Mouse (Mus musculus) CH12.LX (cell line): ENCODE measurements around the gene Lrrc28. TPM values are rescaled to one million over a fixed set of nuclear protein-coding genes. Genes with fewer than 3 reads are reported as not detected.

Source experiments
- DNase-seq: peaks from one replicate; pipeline ENCODE4 v3.0.0-alpha.2; 2013; ENCODE audit errors: extremely low read depth
- H3K27ac ChIP-seq: 2 replicates; pipeline ENCODE4 v1.5.1; 2012; ENCODE audit warnings: low read depth, mild to moderate bottlenecking, control low read depth, moderate library complexity; ENCODE audit not compliant: insufficient read depth
- H3K27me3 ChIP-seq: replicated peaks from 2 replicates; pipeline ENCODE3; 2012; ENCODE audit warnings: inconsistent platforms
- H3K36me3 ChIP-seq, 2 experiments: replicated peaks in 1 of 2; 2 replicates each; pipeline versions ENCODE3 to v1.6.1; 2012; ENCODE audit warnings: inconsistent platforms in 1 of 2, low read length in 1 of 2, mild to moderate bottlenecking in 1 of 2, mixed read lengths in 1 of 2, moderate library complexity in 1 of 2; ENCODE audit not compliant: control insufficient read depth in 1 of 2, insufficient read depth in 1 of 2
- H3K4me1 ChIP-seq, 2 experiments: 2 replicates each; pipeline ENCODE4 v1.6.1; 2012; ENCODE audit warnings: inconsistent platforms in 1 of 2, moderate library complexity in 1 of 2; ENCODE audit not compliant: insufficient read depth in 2 of 2, control insufficient read depth in 1 of 2
- H3K4me2 ChIP-seq: 2 replicates; pipeline ENCODE4 v1.6.1; 2012; ENCODE audit warnings: low read depth, mild to moderate bottlenecking, control low read depth; ENCODE audit not compliant: poor library complexity, insufficient read depth, severe bottlenecking
- H3K4me3 ChIP-seq, 3 experiments: fragments of 150-350 bp in 1 of 3; sonication (generic) in 1 of 3; replicated peaks in 1 of 3; 2 replicates each; pipeline versions ENCODE3 to v1.5.1; 2011 to 2012; ENCODE audit warnings: low read depth in 2 of 3, low read length in 2 of 3, mild to moderate bottlenecking in 2 of 3, moderate library complexity in 2 of 3, control low read depth in 1 of 3, improper control_type of control experiment in 1 of 3, inconsistent platforms in 1 of 3, mixed read lengths in 1 of 3; ENCODE audit not compliant: poor library complexity in 1 of 3
- H3K79me2 ChIP-seq: replicated peaks from 2 replicates; pipeline ENCODE4 v1.6.1; 2012; ENCODE audit warnings: mild to moderate bottlenecking, moderate library complexity; ENCODE audit not compliant: control insufficient read depth, poor library complexity, insufficient read depth, severe bottlenecking; ENCODE audit errors: extremely low read depth
- H3K9ac ChIP-seq: 2 replicates; pipeline ENCODE4 v1.6.1; 2012; ENCODE audit warnings: low read depth, mild to moderate bottlenecking, control low read depth, moderate library complexity; ENCODE audit not compliant: insufficient read depth
- H3K9me3 ChIP-seq: replicated peaks from 2 replicates; pipeline ENCODE3; 2012; ENCODE audit warnings: low read length, inconsistent platforms, mixed read lengths
- BHLHE40 ChIP-seq: IDR thresholded peaks from 2 replicates; pipeline ENCODE4 v1.6.1; 2011; ENCODE audit warnings: mild to moderate bottlenecking, low read depth, low read length, improper control_type of control experiment
- CHD1 ChIP-seq: IDR thresholded peaks from 2 replicates; pipeline ENCODE4 v1.6.1; 2012; ENCODE audit warnings: low read depth, low read length, improper control_type of control experiment, inconsistent platforms
- E2F4 ChIP-seq: IDR thresholded peaks from 2 replicates; pipeline ENCODE4 v1.6.1; 2011; ENCODE audit warnings: low read depth, low read length, improper control_type of control experiment; ENCODE audit not compliant: insufficient replicate concordance
- ELF1 ChIP-seq: IDR thresholded peaks from 2 replicates; pipeline ENCODE4 v1.6.1; 2014; ENCODE audit warnings: low read depth, mild to moderate bottlenecking, inconsistent platforms, low read length, improper control_type of control experiment
- EP300 ChIP-seq: IDR thresholded peaks from 2 replicates; pipeline ENCODE4 v1.6.1; 2011; ENCODE audit warnings: low read length, improper control_type of control experiment
- ETS1 ChIP-seq: conservative IDR thresholded peaks from 2 replicates; pipeline ENCODE4 v1.6.1; 2012; ENCODE audit warnings: low read depth, mild to moderate bottlenecking, inconsistent platforms, low read length, improper control_type of control experiment, moderate library complexity
- GABPA ChIP-seq: IDR thresholded peaks from 2 replicates; pipeline ENCODE4 v1.6.1; 2012; ENCODE audit warnings: low read depth, low read length, improper control_type of control experiment, inconsistent platforms; ENCODE audit not compliant: insufficient replicate concordance
- HCFC1 ChIP-seq: IDR thresholded peaks from 2 replicates; pipeline ENCODE4 v1.6.1; 2012; ENCODE audit warnings: low read depth, mild to moderate bottlenecking, inconsistent platforms, low read length, improper control_type of control experiment
- IRF4 ChIP-seq: IDR thresholded peaks from 2 replicates; pipeline ENCODE4 v1.6.1; 2014; ENCODE audit warnings: low read depth, mild to moderate bottlenecking, inconsistent platforms, low read length, improper control_type of control experiment
- JUN ChIP-seq: IDR thresholded peaks from 2 replicates; pipeline ENCODE4 v1.6.1; 2011; ENCODE audit warnings: low read depth, mild to moderate bottlenecking, low read length, improper control_type of control experiment, moderate library complexity; ENCODE audit not compliant: insufficient read depth
- KAT2A ChIP-seq: IDR thresholded peaks from 2 replicates; pipeline ENCODE4 v1.6.1; 2012; ENCODE audit warnings: low read length, improper control_type of control experiment, inconsistent platforms; ENCODE audit not compliant: insufficient replicate concordance
- MAFK ChIP-seq: IDR thresholded peaks from 2 replicates; pipeline ENCODE4 v1.6.1; 2011; ENCODE audit warnings: low read length, improper control_type of control experiment; ENCODE audit not compliant: insufficient replicate concordance
- MEF2A ChIP-seq: IDR thresholded peaks from 2 replicates; pipeline ENCODE4 v1.6.1; 2014; ENCODE audit warnings: low read depth, mild to moderate bottlenecking, inconsistent platforms, low read length, improper control_type of control experiment, borderline replicate concordance
- MXI1 ChIP-seq: IDR thresholded peaks from 2 replicates; pipeline ENCODE4 v1.6.1; 2011; ENCODE audit warnings: mild to moderate bottlenecking, low read depth, low read length, improper control_type of control experiment
- MYC ChIP-seq: IDR thresholded peaks from 2 replicates; pipeline ENCODE4 v1.6.1; 2011; ENCODE audit warnings: low read depth, mild to moderate bottlenecking, improper control_type of control experiment, low read length
- NELFE ChIP-seq: IDR thresholded peaks from 2 replicates; pipeline ENCODE4 v1.6.1; 2011; ENCODE audit warnings: low read depth, low read length, improper control_type of control experiment
- PAX5 ChIP-seq: IDR thresholded peaks from 2 replicates; pipeline ENCODE4 v1.6.1; 2012; ENCODE audit warnings: low read length, inconsistent platforms, mixed read lengths
- POLR2A ChIP-seq: IDR thresholded peaks from 2 replicates; pipeline ENCODE4 v1.6.1; 2011; ENCODE audit warnings: low read depth, mild to moderate bottlenecking, improper control_type of control experiment, low read length
- POLR2AphosphoS2 ChIP-seq: IDR thresholded peaks from 2 replicates; pipeline ENCODE4 v1.6.1; 2011; ENCODE audit warnings: low read depth, low read length, improper control_type of control experiment
- SIN3A ChIP-seq: IDR thresholded peaks from 2 replicates; pipeline ENCODE4 v1.6.1; 2012; ENCODE audit warnings: low read length, improper control_type of control experiment, inconsistent platforms
- TBP ChIP-seq: conservative IDR thresholded peaks from 2 replicates; pipeline ENCODE4 v1.6.1; 2011; ENCODE audit warnings: low read depth, low read length, improper control_type of control experiment
- TCF12 ChIP-seq: IDR thresholded peaks from 2 replicates; pipeline ENCODE4 v1.6.1; 2014; ENCODE audit warnings: low read depth, mild to moderate bottlenecking, inconsistent platforms, low read length, improper control_type of control experiment
- USF2 ChIP-seq: conservative IDR thresholded peaks from 2 replicates; pipeline ENCODE4 v1.6.1; 2011; ENCODE audit warnings: low read depth, low read length, improper control_type of control experiment
- ZC3H11A ChIP-seq: IDR thresholded peaks from 2 replicates; pipeline ENCODE4 v1.6.1; 2012; ENCODE audit warnings: low read depth, mild to moderate bottlenecking, inconsistent platforms, low read length, improper control_type of control experiment
- ZMIZ1 ChIP-seq: IDR thresholded peaks from 2 replicates; pipeline ENCODE4 v1.6.1; 2012; ENCODE audit warnings: low read depth, mild to moderate bottlenecking, inconsistent platforms, low read length, improper control_type of control experiment
- ZNF384 ChIP-seq: IDR thresholded peaks from 2 replicates; pipeline ENCODE4 v1.6.1; 2012; ENCODE audit warnings: low read depth, low read length, improper control_type of control experiment, inconsistent platforms
- dilution Hi-C: fragments of 300-500 bp; cut with MboI; formaldehyde crosslinking; loops from 2 replicates; pipeline ENCODE4 v1.14.3; 2020; ENCODE audit warnings: low sequenced_read_pairs; ENCODE audit not compliant: extremely low pct_unique_long_range_greater_than_20kb, extremely low pct_ligation_motif_present
- in situ Hi-C: fragments of 300-500 bp; cut with MboI; formaldehyde crosslinking; loops from 3 replicates; pipeline ENCODE4 v1.14.3; 2019; ENCODE audit warnings: low sequenced_read_pairs, low pct_ligation_motif_present, low pct_unique_long_range_greater_than_20kb, mixed read lengths
- polyA plus RNA-seq: library from polyadenylated mRNA; unstranded; fragments of >175 nt; gene quantifications from 2 replicates; pipeline ENCODE4 v1.2.1, GENCODE M21; 2012; ENCODE audit warnings: low read depth; ENCODE audit not compliant: insufficient read length
- total RNA-seq, 2 experiments: library from RNA; depleted of rRNA; stranded (reverse); fragments of 300-350 nt in 1 of 2; fragments of >200 nt in 1 of 2; gene quantifications; 2 replicates each; pipeline ENCODE4 v1.2.3; 2012 to 2014

Gene Lrrc28
- total and polyA plus RNA-seq, 3 experiments = 41.6 to 63.5 (median 59.2) TPM

DNA sequence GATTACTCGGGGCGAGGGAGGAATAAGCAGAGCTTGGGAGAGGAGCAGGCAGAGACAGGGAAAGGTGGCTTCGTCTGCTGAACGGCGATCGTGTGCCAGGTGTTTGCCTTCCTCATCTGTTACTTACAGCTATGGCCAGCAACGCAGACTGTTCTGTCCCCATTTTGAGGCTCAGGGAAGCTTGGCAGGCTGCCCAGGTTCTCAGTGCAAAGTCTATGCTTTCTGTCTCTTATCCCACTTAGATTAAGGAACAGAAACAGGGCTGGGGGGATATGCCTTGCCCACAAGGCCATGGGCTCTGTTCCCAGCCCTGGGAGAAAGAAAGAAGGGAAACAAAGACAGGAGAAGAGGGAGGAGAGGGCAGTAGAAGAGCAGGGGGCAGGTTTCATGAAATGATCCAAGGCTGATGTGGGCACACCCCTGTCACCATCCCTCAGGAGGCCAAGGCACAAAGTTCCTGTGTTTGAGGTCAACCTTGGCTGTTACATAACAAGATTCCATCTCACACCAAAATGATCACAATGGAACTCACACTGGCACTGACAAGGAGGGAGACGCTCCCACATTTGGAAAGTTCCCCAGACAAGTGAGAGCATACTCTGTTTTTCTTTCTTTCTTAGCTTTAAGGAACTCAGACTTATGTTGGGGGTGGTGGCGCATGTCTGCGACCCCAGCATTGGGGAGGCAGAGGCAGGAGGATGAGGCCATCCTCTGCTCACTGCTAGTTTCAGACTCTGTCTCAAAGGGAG is 116.8 kb downstream of the Lrrc28 start:
- no peak overlapping the region for H3K9ac ChIP-seq
- no peaks in the 10 kb centered on the region for H3K27me3 ChIP-seq
- H3K4me1 ChIP-seq = peaks cover 4 to 57% of the 10 kb centered on the region in 2 experiments; a peak in 3 of 4 replicates
- H3K27ac ChIP-seq = no peak overlapping the region
- no peak for TF ChIP-seq PAX5
- no peak for TF ChIP-seq GABPA
- no peak for TF ChIP-seq IRF4
- no peak for TF ChIP-seq ETS1
- no peak for TF ChIP-seq E2F4
- no peak for TF ChIP-seq ZNF384
- no peak for TF ChIP-seq SIN3A
- TF ChIP-seq POLR2A = no peak
- no peak for TF ChIP-seq EP300
- TF ChIP-seq USF2 = no peak
- no peak for TF ChIP-seq TCF12
- TF ChIP-seq BHLHE40 = no peak
- no peak for TF ChIP-seq CHD1
- no peak for TF ChIP-seq HCFC1
- no peak for TF ChIP-seq POLR2AphosphoS2
- no peak for TF ChIP-seq ZMIZ1
- no peak for TF ChIP-seq KAT2A
- TF ChIP-seq NELFE = no peak
- TF ChIP-seq MAFK = no peak
- TF ChIP-seq ELF1 = no peak
- TF ChIP-seq, all 38 proteins: peak for 0
- H3K36me3 ChIP-seq = peaks cover 19 to 60% of the 10 kb centered on the region in 2 experiments
- dilution Hi-C loops = no loop called here
- in situ Hi-C loops = no loop called here
- H3K9me3 ChIP-seq = no peaks in the 10 kb centered on the region
- no peaks in the 10 kb centered on the region for H3K79me2 ChIP-seq
- DNase-seq = no peak
- H3K4me3 ChIP-seq = no peak overlapping the region
- H3K4me2 ChIP-seq = no peak overlapping the region

DNA sequence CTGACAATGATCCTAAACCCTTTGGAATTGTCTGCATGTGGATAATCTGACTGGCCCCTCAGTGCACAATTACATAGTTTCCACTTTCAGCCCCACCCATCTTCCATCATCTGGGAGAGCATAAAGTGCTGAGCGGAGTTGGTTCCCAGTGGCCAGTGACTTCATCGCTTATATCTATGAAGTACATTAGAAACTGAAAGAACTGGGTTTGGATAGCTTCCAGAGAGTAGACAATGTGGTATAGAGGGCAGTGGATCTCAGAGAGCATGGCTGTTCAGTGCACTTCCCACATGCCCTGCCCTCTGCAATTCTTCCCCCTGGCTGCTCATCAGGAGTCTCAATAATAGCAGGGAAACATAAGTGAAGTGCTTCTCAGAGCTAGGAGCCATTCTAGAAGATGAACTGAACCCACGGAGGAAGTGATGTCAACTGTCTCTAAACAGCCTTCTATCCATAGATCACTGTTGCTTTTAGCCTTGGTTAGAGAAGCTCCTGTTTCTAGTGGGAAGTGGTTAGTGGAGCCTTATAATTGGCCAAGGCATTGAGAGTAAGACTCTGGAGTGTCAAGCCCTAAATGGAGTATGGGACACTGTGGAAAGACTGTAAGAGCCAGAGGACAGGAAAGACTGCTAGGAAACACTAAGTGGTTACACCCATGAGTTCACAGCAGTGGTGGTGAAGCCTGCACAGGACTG is 119.0 kb downstream of the Lrrc28 start:
- H3K9ac ChIP-seq = no peak overlapping the region
- no peaks in the 10 kb centered on the region for H3K79me2 ChIP-seq
- no peak overlapping the region for H3K27ac ChIP-seq
- in situ Hi-C loops = no loop called here
- dilution Hi-C loops = no loop called here
- H3K36me3 ChIP-seq = peaks cover 24 to 62% of the 10 kb centered on the region in 2 experiments
- H3K27me3 ChIP-seq = no peaks in the 10 kb centered on the region
- H3K4me1 ChIP-seq = peaks cover 6 to 48% of the 10 kb centered on the region in 2 experiments
- no peak for DNase-seq
- no peak overlapping the region for H3K4me3 ChIP-seq
- no peak overlapping the region for H3K4me2 ChIP-seq
- no peaks in the 10 kb centered on the region for H3K9me3 ChIP-seq
- TF ChIP-seq E2F4 (no peak), ZC3H11A (no peak), POLR2AphosphoS2 (no peak), MYC (no peak), KAT2A (no peak), POLR2A (no peak), MEF2A (no peak), TBP (no peak), MXI1 (no peak), JUN (no peak)
